Mouse (Mus musculus): Measurements from ENCODE around the gene Krtdap. TPM values are rescaled to one million over a fixed set of nuclear protein-coding genes. Genes with fewer than 3 reads are reported as not detected.

Krtdap gene
- polyA plus RNA-seq, 1 experiment from 2014 or later, result not detected

Other genes with a start within 250 kb of the Krtdap start
- gene Hspb6, start 235.7 kb upstream of the Krtdap start, polyA plus RNA-seq (2014; fragmentation: Nextera tagmentation; extraction: Ambion mirVana), result 4.2 and 4.6 TPM in 2 replicates
- gene Proser3, start 235.6 kb upstream of the Krtdap start, polyA plus RNA-seq (2014; fragmentation: Nextera tagmentation; extraction: Ambion mirVana), result 11.3 and 11.5 TPM in 2 replicates
- gene Lin37, start 228.1 kb upstream of the Krtdap start, polyA plus RNA-seq (2014; fragmentation: Nextera tagmentation; extraction: Ambion mirVana), result 48.7 and 49.7 TPM in 2 replicates
- gene U2af1l4, start 224.6 kb upstream of the Krtdap start, polyA plus RNA-seq (2014; fragmentation: Nextera tagmentation; extraction: Ambion mirVana), result 90.7 and 94.8 TPM in 2 replicates
- 6.9 and 7.5 TPM in 2 replicates for gene Gm49396, start 224.6 kb upstream of the Krtdap start, polyA plus RNA-seq (2014; fragmentation: Nextera tagmentation; extraction: Ambion mirVana)
- 98.0 and 110 TPM in 2 replicates for gene Psenen, start 224.3 kb upstream of the Krtdap start, polyA plus RNA-seq (2014; fragmentation: Nextera tagmentation; extraction: Ambion mirVana)
- gene Igflr1, start 222.5 kb upstream of the Krtdap start, polyA plus RNA-seq (2014; fragmentation: Nextera tagmentation; extraction: Ambion mirVana), result 4.0 and 4.1 TPM in 2 replicates
- gene Kmt2b, start 199.2 kb upstream of the Krtdap start, polyA plus RNA-seq (2014; fragmentation: Nextera tagmentation; extraction: Ambion mirVana), result 10.3 and 10.7 TPM in 2 replicates
- 0.21 and 0.25 TPM in 2 replicates for gene Zbtb32, start 189.0 kb upstream of the Krtdap start, polyA plus RNA-seq (2014; fragmentation: Nextera tagmentation; extraction: Ambion mirVana)
- gene Upk1a, start 175.0 kb upstream of the Krtdap start, polyA plus RNA-seq (2014; fragmentation: Nextera tagmentation; extraction: Ambion mirVana), result 0.67 and 1.0 TPM in 2 replicates
- 791 and 797 TPM in 2 replicates for gene Cox6b1, start 161.7 kb upstream of the Krtdap start, polyA plus RNA-seq (2014; fragmentation: Nextera tagmentation; extraction: Ambion mirVana)
- not detected in 2 replicates for gene Etv2, start 152.0 kb upstream of the Krtdap start, polyA plus RNA-seq (2014; fragmentation: Nextera tagmentation; extraction: Ambion mirVana)
- 112 and 138 TPM in 2 replicates for gene Rbm42, start 137.6 kb upstream of the Krtdap start, polyA plus RNA-seq (2014; fragmentation: Nextera tagmentation; extraction: Ambion mirVana)
- gene Haus5, start 122.9 kb upstream of the Krtdap start, polyA plus RNA-seq (2014; fragmentation: Nextera tagmentation; extraction: Ambion mirVana), result 51.0 and 52.4 TPM in 2 replicates
- gene Pmis2, start 116.3 kb upstream of the Krtdap start, polyA plus RNA-seq (2014; fragmentation: Nextera tagmentation; extraction: Ambion mirVana), result not detected in 2 replicates
- not detected in 2 replicates for gene 2200002J24Rik, start 89.0 kb upstream of the Krtdap start, polyA plus RNA-seq (2014; fragmentation: Nextera tagmentation; extraction: Ambion mirVana)
- gene Atp4a, start 75.7 kb upstream of the Krtdap start, polyA plus RNA-seq (2014; fragmentation: Nextera tagmentation; extraction: Ambion mirVana), result 0.70 and 1.1 TPM in 2 replicates
- 140 and 153 TPM in 2 replicates for gene Tmem147, start 58.4 kb upstream of the Krtdap start, polyA plus RNA-seq (2014; fragmentation: Nextera tagmentation; extraction: Ambion mirVana)
- gene Gapdhs, start 44.2 kb upstream of the Krtdap start, polyA plus RNA-seq (2014; fragmentation: Nextera tagmentation; extraction: Ambion mirVana), result 0.19 and 0.48 TPM in 2 replicates
- gene Sbsn, start 36.4 kb upstream of the Krtdap start, polyA plus RNA-seq (2014; fragmentation: Nextera tagmentation; extraction: Ambion mirVana), result 0.54 and 1.1 TPM in 2 replicates
- gene Dmkn, start 24.1 kb upstream of the Krtdap start, polyA plus RNA-seq (2014; fragmentation: Nextera tagmentation; extraction: Ambion mirVana), result not detected in 2 replicates
- not detected in 2 replicates for gene Ffar2, start 35.9 kb downstream of the Krtdap start, polyA plus RNA-seq (2014; fragmentation: Nextera tagmentation; extraction: Ambion mirVana)
- not detected in 2 replicates for gene Ffar3, start 68.3 kb downstream of the Krtdap start, polyA plus RNA-seq (2014; fragmentation: Nextera tagmentation; extraction: Ambion mirVana)
- not detected in 2 replicates for gene Ffar1, start 73.7 kb downstream of the Krtdap start, polyA plus RNA-seq (2014; fragmentation: Nextera tagmentation; extraction: Ambion mirVana)
- not detected in 2 replicates for gene Cd22, start 92.4 kb downstream of the Krtdap start, polyA plus RNA-seq (2014; fragmentation: Nextera tagmentation; extraction: Ambion mirVana)
- gene Mag, start 127.0 kb downstream of the Krtdap start, polyA plus RNA-seq (2014; fragmentation: Nextera tagmentation; extraction: Ambion mirVana), result 0.44 and 0.47 TPM in 2 replicates
- gene Hamp2, start 136.8 kb downstream of the Krtdap start, polyA plus RNA-seq (2014; fragmentation: Nextera tagmentation; extraction: Ambion mirVana), result not detected in 2 replicates
- gene Hamp, start 156.1 kb downstream of the Krtdap start, polyA plus RNA-seq (2014; fragmentation: Nextera tagmentation; extraction: Ambion mirVana), result 0.40 TPM in 1 of 2 replicates, not detected in the other
- gene Usf2, start 168.9 kb downstream of the Krtdap start, polyA plus RNA-seq (2014; fragmentation: Nextera tagmentation; extraction: Ambion mirVana), result 20.6 and 21.7 TPM in 2 replicates
- 10.2 and 13.1 TPM in 2 replicates for gene Lsr, start 185.6 kb downstream of the Krtdap start, polyA plus RNA-seq (2014; fragmentation: Nextera tagmentation; extraction: Ambion mirVana)
- gene Fam187b, start 185.9 kb downstream of the Krtdap start, polyA plus RNA-seq (2014; fragmentation: Nextera tagmentation; extraction: Ambion mirVana), result 0.25 and 0.62 TPM in 2 replicates

Data from midbrain, embryonic 11.5 days (tissue).